Mouse (Mus musculus): ENCODE results near the gene Vps13d.

GRCm38 (mm10) chr4:145135473-145135872 lies 59.3 kb downstream of the Vps13d start:
- TF ChIP-seq CTCF (IDR thresholded peaks at IDR 0.05; ENCODE audit: low read depth, low read length): no peak
- no peak for TF ChIP-seq POLR2A (IDR thresholded peaks at IDR 0.05; ENCODE audit: insufficient read depth, low read length)
- no peak for TF ChIP-seq EP300 (IDR thresholded peaks at IDR 0.05; ENCODE audit: insufficient read depth, low read depth, low read length)
